12 mouse cellular contexts compared by ENCODE assay signal in genomic region chr19:15663659-15664255, GRCm38 (mm10).
"Had no signal": no experiment of that assay in that cellular context is flagged by ENCODE, and none has a peak within 500 bp of the region (broad histone marks: within the 10 kb centered on the region; RNA-seq: fewer than 3 reads in every experiment).

No protein-coding gene starts in this region.

- ATAC-seq: midbrain, embryonic 13.5 days had no signal

- H3K27ac ChIP-seq: kidney, postnatal 0 days; limb, embryonic 13.5 days; liver, embryonic 14.5 days; midbrain, embryonic 13.5 days had no signal

- H3K36me3 ChIP-seq: limb, embryonic 13.5 days; midbrain, embryonic 13.5 days had no signal

- H3K4me3 ChIP-seq: limb, embryonic 13.5 days; midbrain, embryonic 13.5 days; myocyte had no signal

- H3K4me2 ChIP-seq: limb, embryonic 13.5 days; midbrain, embryonic 13.5 days had no signal

- H3K9me3 ChIP-seq: limb, embryonic 13.5 days; midbrain, embryonic 13.5 days had no signal

- DNase-seq: kidney, adult 9 months; kidney, postnatal 36 days; layer of hippocampus, adult 9-11 months; layer of hippocampus, postnatal 36 days; lung, adult 18-20 months; thymus, adult 18-20 months; thymus, postnatal 14 days had no signal

- H3K9ac ChIP-seq: limb, embryonic 13.5 days; liver, embryonic 14.5 days; midbrain, embryonic 13.5 days had no signal
